Mouse (Mus musculus) forebrain, embryonic 16.5 days (tissue): ENCODE measurements around the gene Mbd6. TPM values are rescaled to one million over a fixed set of nuclear protein-coding genes. Genes with fewer than 3 reads are reported as not detected.

Experiments
- ATAC-seq: fragments of 200-750 bp; cut with Nextera tagmentation; 2 replicates; pipeline ENCODE4 v1.8.0; 2017; ENCODE audit warnings: mild to moderate bottlenecking, moderate library complexity
- H3K27ac ChIP-seq: fragments of 300-500 bp; sonication (generic); 2 replicates; pipeline ENCODE4 v1.5.1; 2014; ENCODE audit warnings: low read length, control low read depth
- H3K27me3 ChIP-seq: fragments of 300-500 bp; sonication (generic); replicated peaks from 2 replicates; pipeline ENCODE4 v1.6.1; 2014; ENCODE audit warnings: low read length; ENCODE audit not compliant: control insufficient read depth, insufficient read depth
- H3K36me3 ChIP-seq: fragments of 300-500 bp; sonication (generic); 2 replicates; pipeline ENCODE4 v1.6.1; 2014; ENCODE audit not compliant: control insufficient read depth, insufficient read depth
- H3K4me1 ChIP-seq: fragments of 300-500 bp; sonication (generic); replicated peaks from 2 replicates; pipeline ENCODE4 v1.6.1; 2014; ENCODE audit warnings: low read length; ENCODE audit not compliant: control insufficient read depth, insufficient read depth
- H3K4me2 ChIP-seq: fragments of 300-500 bp; sonication (generic); 2 replicates; pipeline ENCODE4 v1.6.1; 2014; ENCODE audit warnings: mild to moderate bottlenecking, low read length, control low read depth
- H3K4me3 ChIP-seq: fragments of 300-500 bp; sonication (generic); replicated peaks from 2 replicates; pipeline ENCODE4 v1.5.1; 2014; ENCODE audit warnings: mild to moderate bottlenecking, low read length, control low read depth
- H3K9ac ChIP-seq: fragments of 300-500 bp; sonication (generic); replicated peaks from 2 replicates; pipeline ENCODE4 v1.6.1; 2014; ENCODE audit warnings: low read depth, low read length, control low read depth
- H3K9me3 ChIP-seq: fragments of 300-500 bp; sonication (generic); 2 replicates; pipeline ENCODE4 v1.6.1; 2016; ENCODE audit warnings: low read length; ENCODE audit not compliant: control insufficient read depth
- WGBS: fragments of 180-500 bp; shearing (Covaris S2); extraction: QIAGEN DNeasy Blood & Tissue Kit; methylation state at CpG from one replicate; pipeline ENCODE4 v1.1.7; 2014; 5-methylcytosine and 5-hydroxymethylcytosine counted together
- polyA plus RNA-seq: library from polyadenylated mRNA; unstranded; fragments of >200 nt; fragmentation: Nextera tagmentation; extraction: Ambion mirVana; gene quantifications from 2 replicates; pipeline ENCODE4 v1.2.1, GENCODE M21; 2015

Gene Mbd6
- polyA plus RNA-seq, result 10.2 and 15.3 TPM in 2 replicates

DNA sequence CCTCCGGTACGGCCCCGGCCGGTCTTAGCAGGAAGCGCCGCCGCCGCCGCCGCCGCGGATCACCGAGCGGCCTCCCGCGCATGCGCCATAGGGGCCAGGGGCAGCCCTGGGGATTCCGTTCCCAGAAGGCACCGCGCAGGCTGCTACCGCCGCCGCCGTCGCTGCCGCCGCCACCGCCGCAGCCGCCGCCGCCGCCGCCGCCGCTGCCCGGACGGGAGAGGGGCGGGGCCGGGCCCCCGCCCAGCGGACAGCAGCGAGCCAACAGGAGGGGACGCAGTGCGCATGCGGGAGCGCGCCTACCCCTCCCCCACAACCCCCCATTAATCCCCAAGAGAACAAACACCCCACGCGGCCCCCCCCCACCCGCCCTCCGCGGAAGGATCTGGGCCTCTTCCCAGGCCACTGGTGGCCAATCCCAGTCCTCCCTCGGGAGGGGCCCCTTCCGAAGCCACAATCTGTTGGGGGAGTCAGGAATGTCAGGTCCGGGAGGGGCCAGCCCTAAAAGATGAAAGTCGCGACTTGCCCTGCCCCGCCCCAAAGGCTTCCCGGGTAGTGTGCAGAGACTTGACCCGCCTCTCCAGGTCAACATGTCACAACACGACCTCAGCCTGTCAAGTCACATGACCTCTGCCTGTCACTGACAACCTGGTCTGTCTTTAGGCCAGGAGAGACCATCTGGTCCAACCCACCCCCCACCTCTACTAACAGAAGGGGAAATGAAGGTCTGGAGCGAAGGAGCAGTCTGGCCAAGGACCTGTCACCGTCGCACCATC, at the start of gene Mbd6:
Mbd6 (minus strand) TSS at position 219 of the 773 bp plus-strand sequence.
- H3K4me1 ChIP-seq, result peaks cover 50% of the 10 kb centered on the region
- ATAC-seq, result peak; percentile 22
- WGBS, result 0% methylated on average over 50 of the region's 65 CpGs
- no peaks in the 10 kb centered on the region for H3K27me3 ChIP-seq
- H3K36me3 ChIP-seq, result peaks cover under 1% of the 10 kb centered on the region; the same call in 1 of the 2 replicates
- H3K27ac ChIP-seq, result peak within 1 kb of the TSS; percentile 97
- peak within 1 kb of the TSS; percentile 72 for H3K4me2 ChIP-seq
- no peaks in the 10 kb centered on the region for H3K9me3 ChIP-seq
- peak within 1 kb of the TSS; percentile 85 for H3K9ac ChIP-seq
- H3K4me3 ChIP-seq, result peak within 1 kb of the TSS; percentile 61

DNA sequence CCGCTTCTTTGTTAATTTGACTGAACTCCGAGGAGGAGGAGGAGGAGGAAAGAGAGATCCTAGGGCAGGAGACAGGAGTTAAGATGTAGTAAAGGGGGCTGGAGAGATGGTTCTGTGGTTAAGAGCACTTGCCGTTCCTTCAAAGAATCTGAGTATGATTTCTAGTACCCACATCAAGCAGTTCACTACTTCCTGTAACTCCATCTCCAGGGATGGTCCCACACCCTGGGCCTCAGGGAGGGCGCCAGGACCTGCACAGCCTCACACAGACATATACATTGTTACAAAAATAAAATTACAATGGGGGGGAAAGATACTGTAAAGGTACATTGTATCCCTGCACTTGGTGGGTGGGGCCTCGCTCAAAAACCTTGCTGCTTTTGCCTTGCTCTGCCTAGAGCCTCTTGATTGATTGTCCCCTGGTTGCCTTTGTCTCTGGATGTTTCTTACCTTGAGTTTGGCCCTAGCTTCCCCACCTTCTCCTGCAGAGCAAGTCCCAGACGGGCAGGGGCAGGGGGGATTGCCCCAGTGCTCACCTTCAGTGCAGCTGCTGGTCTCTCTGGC, 48.8 kb upstream of the Mbd6 start:
- Histone ChIP-seq H3K9me3 (no peaks in the 10 kb centered on the region), H3K9ac (no peak overlapping the region), H3K4me3 (no peak overlapping the region), H3K27ac (no peak overlapping the region), H3K4me2 (no peak overlapping the region), H3K36me3 (no peaks in the 10 kb centered on the region), H3K4me1 (peaks cover 39% of the 10 kb centered on the region), H3K27me3 (peaks cover 22% of the 10 kb centered on the region)
- ATAC-seq, result no peak
- WGBS, result 83% methylated on average over 6 of the region's 6 CpGs

DNA sequence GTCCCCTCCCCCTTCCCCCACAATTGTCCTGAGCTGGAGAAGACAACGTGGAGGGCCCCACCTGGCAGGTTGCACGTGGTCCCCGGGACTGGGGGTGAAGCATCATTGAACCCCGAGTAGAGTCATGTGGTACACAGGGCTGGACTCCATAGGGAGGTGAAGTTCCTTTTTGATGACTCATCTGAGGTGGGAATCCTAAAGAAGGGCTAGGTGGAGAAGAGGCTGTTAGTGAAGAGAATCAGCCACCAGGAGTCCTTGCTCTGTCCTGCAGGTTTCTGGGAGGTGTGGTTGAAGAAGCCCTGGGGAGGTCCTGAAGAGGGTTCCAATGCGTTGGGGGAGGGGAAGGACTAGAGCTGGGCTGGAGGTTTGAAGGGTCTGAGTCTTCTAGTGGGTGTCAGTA, 48.1 kb upstream of the Mbd6 start:
- H3K9me3 ChIP-seq, result no peaks in the 10 kb centered on the region
- H3K4me2 ChIP-seq, result no peak overlapping the region
- H3K27me3 ChIP-seq, result peaks cover 18% of the 10 kb centered on the region
- no peak for ATAC-seq
- H3K36me3 ChIP-seq, result no peaks in the 10 kb centered on the region
- H3K4me3 ChIP-seq, result no peak overlapping the region
- 85% methylated on average over 5 of the region's 5 CpGs for WGBS
- no peak overlapping the region for H3K9ac ChIP-seq
- H3K4me1 ChIP-seq, result peaks cover 36% of the 10 kb centered on the region
- H3K27ac ChIP-seq, result no peak overlapping the region

DNA sequence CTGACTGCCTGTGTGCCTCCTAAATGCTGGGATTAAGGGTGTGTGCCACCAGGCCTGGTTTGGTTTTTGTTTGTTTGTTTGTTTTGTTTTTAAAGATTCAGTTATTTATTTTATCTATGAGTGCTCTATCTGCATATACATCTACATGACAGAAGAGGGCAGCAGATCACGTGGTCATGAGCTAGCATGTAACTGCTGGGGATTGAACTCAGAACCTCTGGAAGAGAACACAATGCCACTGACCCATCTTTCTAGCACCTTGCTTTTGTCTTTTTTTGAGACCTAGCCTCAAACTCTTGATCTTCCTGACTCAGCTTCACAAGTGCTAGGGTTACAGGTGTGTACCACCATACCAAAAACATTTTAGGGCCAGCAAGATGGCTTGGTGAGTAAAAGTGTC, 46.5 kb upstream of the Mbd6 start:
- no peak for ATAC-seq

DNA sequence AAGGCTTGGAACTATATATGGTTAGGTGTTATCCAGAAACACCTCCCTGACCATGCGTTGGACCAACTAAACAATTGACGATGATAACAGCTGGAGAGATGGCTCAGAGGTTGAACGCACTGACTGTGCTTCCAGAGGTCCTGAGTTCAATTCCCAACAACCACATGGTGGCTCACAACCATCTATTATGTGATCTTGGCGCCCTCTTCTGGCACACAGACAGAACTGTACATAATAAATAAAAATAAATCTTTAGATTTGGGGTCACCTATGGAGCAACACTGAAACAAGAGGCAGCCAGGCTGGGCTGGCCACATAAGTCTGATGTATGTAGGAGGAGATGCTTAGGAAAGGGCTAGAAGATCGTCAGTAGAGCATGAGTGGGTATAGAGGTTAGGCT, 44.3 kb upstream of the Mbd6 start:
- peaks cover 4% of the 10 kb centered on the region for H3K4me1 ChIP-seq
- no peaks in the 10 kb centered on the region for H3K36me3 ChIP-seq
- ATAC-seq, result no peak
- H3K4me3 ChIP-seq, result no peak overlapping the region
- 72% methylated on average over 5 of the region's 5 CpGs for WGBS
- H3K4me2 ChIP-seq, result no peak overlapping the region
- no peak overlapping the region for H3K9ac ChIP-seq
- no peaks in the 10 kb centered on the region for H3K9me3 ChIP-seq
- peaks cover 12% of the 10 kb centered on the region for H3K27me3 ChIP-seq
- H3K27ac ChIP-seq, result no peak overlapping the region

More for the DNA sequence above, 46.5 kb upstream of the Mbd6 start:
- Histone ChIP-seq H3K4me1 (peaks cover 21% of the 10 kb centered on the region), H3K9ac (no peak overlapping the region), H3K9me3 (no peaks in the 10 kb centered on the region), H3K27me3 (0 out of 2 replicates have a peak, but pooled peaks cover 4% of the 10 kb centered on the region), H3K27ac (no peak overlapping the region), H3K4me2 (no peak overlapping the region), H3K4me3 (no peak overlapping the region), H3K36me3 (no peaks in the 10 kb centered on the region)
- 76% methylated on average over 1 of the region's 1 CpGs for WGBS

DNA sequence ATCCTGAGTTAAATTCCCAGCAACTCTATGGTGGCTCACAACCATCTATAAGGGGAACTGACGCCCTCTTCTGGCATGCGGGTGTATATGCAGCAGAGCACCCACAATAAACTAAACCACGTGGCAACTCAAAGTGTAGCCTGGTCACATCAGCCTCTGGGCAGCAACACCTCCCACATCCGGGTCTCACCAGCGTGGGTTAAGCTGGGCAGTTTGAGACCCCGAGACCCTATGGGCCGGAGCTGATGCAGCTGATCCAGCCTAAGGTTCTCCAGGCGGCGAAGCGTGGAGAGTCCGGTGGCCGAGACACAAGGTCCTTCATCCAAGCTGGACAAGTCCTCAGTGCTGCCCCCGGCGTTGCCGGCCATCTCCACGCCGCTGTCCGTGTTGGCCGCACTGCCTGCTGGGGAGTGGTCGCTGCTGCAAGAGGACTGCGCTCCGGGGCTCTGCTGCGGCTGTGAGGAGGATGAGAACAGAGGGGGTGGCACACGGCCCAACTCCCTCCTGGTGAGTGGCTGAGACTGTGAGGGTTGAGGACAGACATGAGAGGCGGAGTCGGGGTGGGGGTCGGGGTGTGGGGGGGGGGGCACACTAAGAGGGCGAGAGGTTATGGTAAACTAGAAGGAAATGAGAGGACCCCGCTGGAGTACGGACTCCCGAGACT, 43.5 kb upstream of the Mbd6 start:
- peak overlapping the region; percentile 36; the same call in 1 of the 2 replicates for H3K9ac ChIP-seq
- peaks cover 4% of the 10 kb centered on the region for H3K4me1 ChIP-seq
- H3K4me3 ChIP-seq, result peak overlapping the region; percentile 30
- H3K27me3 ChIP-seq, result peaks cover 19% of the 10 kb centered on the region
- H3K36me3 ChIP-seq, result no peaks in the 10 kb centered on the region
- no peaks in the 10 kb centered on the region; the same call in 1 of the 2 replicates for H3K9me3 ChIP-seq
- H3K27ac ChIP-seq, result no peak overlapping the region
- WGBS, result 27% methylated on average over 29 of the region's 31 CpGs
- peak overlapping the region; percentile 46 for H3K4me2 ChIP-seq
- peak; percentile 34; the same call in 1 of the 2 replicates for ATAC-seq

DNA sequence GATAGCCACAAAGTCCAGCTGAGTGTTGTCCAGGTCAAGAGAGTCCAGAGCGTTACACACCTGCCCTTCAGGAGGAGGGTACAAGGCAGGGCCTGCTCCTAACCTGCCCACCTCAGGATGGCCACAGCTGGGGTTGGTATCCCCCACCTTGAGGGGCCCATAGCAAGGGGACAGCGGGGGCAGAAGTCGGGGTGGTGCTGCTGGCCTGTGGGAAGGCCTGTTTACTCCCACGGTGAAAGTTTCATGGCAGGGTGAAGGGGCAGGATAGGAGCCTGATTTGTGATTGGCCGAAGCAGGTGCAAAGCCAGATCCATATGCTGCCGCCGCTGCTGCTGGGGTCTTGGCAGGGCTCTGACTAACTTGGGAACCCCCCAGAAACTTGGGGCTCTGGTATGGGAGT, 41.4 kb upstream of the Mbd6 start:
- H3K27ac ChIP-seq, result no peak overlapping the region
- H3K4me1 ChIP-seq, result peaks cover 11% of the 10 kb centered on the region
- peaks cover 28% of the 10 kb centered on the region for H3K27me3 ChIP-seq
- peaks cover 2% of the 10 kb centered on the region; the same call in 1 of the 2 replicates for H3K9me3 ChIP-seq
- H3K4me3 ChIP-seq, result no peak overlapping the region
- H3K9ac ChIP-seq, result no peak overlapping the region
- no peaks in the 10 kb centered on the region for H3K36me3 ChIP-seq
- H3K4me2 ChIP-seq, result no peak overlapping the region
- WGBS, result 82% methylated on average over 7 of the region's 7 CpGs
- ATAC-seq, result no peak

DNA sequence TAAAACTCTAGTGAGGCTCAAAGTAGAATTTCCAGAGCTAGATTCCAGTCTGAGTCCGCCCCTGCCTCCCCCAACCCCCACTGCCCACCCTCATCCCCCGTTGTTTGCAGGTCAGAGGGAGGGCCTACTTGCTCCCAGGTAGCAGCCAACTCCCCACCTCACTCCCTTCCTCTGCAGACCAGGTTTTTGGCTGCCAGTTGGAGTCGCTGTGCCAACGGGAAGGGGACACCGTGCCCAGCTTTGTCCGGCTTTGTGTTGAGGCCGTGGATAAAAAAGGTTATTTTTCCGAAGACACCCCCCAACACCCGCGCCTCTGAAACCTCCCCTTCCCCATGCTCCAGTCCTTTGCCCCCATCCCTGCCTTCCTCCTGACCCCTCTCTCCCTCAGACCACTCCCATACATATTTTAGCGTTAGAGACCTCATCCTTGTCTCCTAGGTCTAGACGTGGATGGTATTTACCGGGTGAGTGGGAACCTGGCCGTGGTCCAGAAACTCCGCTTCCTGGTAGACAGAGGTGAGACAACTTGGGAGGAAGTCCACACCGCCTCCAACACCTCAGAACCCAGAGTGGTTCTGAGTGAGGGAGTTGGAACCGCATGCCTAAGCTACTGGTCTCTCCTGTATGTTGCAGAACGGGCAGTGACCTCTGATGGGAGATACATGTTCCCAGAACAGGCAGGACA, 38.8 kb upstream of the Mbd6 start:
- Histone ChIP-seq H3K27me3 (peaks cover 43% of the 10 kb centered on the region), H3K9me3 (peaks cover 2% of the 10 kb centered on the region; the same call in 1 of the 2 replicates), H3K4me2 (no peak overlapping the region), H3K4me3 (no peak overlapping the region), H3K36me3 (no peaks in the 10 kb centered on the region), H3K27ac (no peak overlapping the region), H3K4me1 (peaks cover 11% of the 10 kb centered on the region), H3K9ac (no peak overlapping the region)
- no peak for ATAC-seq
- WGBS, result 41% methylated on average over 18 of the region's 18 CpGs

DNA sequence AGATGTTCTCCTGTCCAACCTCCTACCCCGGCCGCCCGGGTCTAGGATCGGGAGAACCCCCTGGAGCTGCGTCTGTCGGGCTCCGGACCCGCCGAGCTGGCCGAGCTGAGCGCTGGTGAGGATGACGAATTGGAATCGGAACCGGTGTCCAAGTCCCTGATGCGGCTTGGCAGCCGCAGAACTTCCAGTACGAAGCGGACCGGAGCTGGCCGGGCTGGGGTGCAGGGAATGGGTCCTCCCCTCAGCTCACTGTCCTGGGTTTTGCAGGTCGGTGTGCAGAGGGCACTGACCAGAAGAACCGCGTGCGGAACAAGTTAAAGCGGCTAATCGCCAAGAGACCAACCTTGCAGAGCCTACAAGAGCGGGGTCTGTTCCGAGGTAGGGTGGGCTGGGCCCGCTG, 38.0 kb upstream of the Mbd6 start:
- 0 out of 2 replicates have a peak overlapping the region, but pooled peaks have one; percentile 12 for H3K9ac ChIP-seq
- ATAC-seq, result no peak

More for the DNA sequence above, 38.0 kb upstream of the Mbd6 start:
- Histone ChIP-seq H3K27me3 (peaks cover 43% of the 10 kb centered on the region), H3K9me3 (peaks cover 2% of the 10 kb centered on the region; the same call in 1 of the 2 replicates), H3K27ac (no peak overlapping the region), H3K4me1 (peaks cover 7% of the 10 kb centered on the region), H3K36me3 (no peaks in the 10 kb centered on the region), H3K4me2 (peak overlapping the region; percentile 39), H3K4me3 (peak overlapping the region; percentile 7)
- 4% methylated on average over 29 of the region's 29 CpGs for WGBS
